Mouse (Mus musculus): ENCODE measurements around the gene Npr3. TPM values are rescaled to one million over a fixed set of nuclear protein-coding genes. Genes with fewer than 3 reads are reported as not detected.
"Not testable (repeated sequence)": the region's sequence is repeated elsewhere in the genome, so short reads cannot be mapped to it uniquely, and the experiment has no call there.

Npr3 gene
- polyA plus RNA-seq, 1 experiment from 2014 or later = 4.7 TPM

DNA sequence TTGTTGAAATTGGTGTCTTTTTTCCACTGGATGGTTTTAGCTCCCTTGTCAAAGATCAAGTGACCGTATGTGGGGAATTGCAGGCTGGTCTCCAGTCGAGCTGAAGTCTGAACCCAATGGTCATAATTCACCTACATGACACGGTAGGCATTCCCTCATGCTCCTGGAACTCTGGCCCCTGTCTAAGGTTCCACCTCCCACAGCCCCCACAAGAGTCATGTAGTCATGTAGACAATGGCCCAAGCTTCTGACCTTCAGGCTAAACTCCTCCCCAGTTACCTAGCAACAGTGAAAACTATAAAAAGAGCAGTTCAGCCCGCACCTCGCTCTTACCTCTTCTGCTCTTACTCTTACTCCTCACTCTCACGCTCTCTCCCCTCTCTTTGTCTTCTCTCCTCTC, 84.7 kb downstream of the Npr3 start:
- not testable (repeated sequence) for H3K4me3 ChIP-seq (replicated peaks); H3K9me3 ChIP-seq; H3K9ac ChIP-seq; H3K36me3 ChIP-seq; H3K27ac ChIP-seq; ATAC-seq (ENCODE audit: insufficient read depth, low FRiP score, low read depth); H3K4me2 ChIP-seq; H3K4me1 ChIP-seq; H3K27me3 ChIP-seq (replicated peaks)
- WGBS = 57% methylated on average over 6 of the region's 6 CpGs

DNA sequence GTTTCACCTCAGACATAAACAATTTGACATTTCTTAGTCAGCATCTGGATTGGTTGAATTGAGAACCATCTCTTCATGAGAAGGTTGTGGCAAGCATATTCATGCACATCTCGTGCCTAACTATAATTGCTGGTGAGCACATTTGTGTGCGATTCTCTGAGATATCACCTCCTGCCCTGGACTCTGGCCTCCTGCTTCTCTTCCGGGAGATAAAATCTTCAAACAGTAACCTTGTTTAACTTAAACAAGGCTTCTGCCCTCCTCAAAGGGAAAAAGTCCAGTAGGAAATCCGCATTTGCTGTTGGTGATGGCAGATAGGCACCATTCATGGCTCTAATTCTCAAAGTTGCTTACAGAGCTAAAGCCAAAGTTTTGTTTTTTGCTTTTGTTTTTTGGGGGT, 91.5 kb downstream of the Npr3 start:
- WGBS = 34% methylated on average over 4 of the region's 4 CpGs
- Histone ChIP-seq H3K4me1 (no peaks in the 10 kb centered on the region), H3K36me3 (no peaks in the 10 kb centered on the region), H3K4me3 (replicated peaks) (no peak overlapping the region), H3K27ac (no peak overlapping the region), H3K4me2 (no peak overlapping the region), H3K27me3 (replicated peaks) (no peaks in the 10 kb centered on the region), H3K9ac (no peak overlapping the region), H3K9me3 (no peaks in the 10 kb centered on the region)
- ATAC-seq (ENCODE audit: insufficient read depth, low FRiP score, low read depth) = no peak

DNA sequence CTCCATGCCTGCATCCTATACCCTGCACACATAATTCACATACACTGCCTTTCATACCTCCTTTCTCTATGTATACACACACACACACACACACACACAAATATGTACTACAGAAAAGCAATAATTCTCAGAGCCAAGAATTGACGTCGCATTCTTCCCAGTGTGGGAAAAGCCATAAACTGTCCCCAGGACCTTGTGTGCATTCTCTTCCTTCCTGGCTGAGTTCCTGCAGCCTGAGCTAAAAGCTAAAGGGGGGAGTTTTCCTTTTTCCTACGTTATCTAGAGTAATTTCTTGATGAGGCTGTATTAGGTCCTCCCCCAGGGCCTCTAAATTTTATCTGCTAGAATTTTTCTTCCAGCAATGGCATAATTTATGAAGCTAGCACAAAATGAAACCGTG, 103.5 kb downstream of the Npr3 start:
- WGBS = 29% methylated on average over 4 of the region's 4 CpGs
- no peak for ATAC-seq (ENCODE audit: insufficient read depth, low FRiP score, low read depth)
- no peak overlapping the region for H3K27ac ChIP-seq

DNA sequence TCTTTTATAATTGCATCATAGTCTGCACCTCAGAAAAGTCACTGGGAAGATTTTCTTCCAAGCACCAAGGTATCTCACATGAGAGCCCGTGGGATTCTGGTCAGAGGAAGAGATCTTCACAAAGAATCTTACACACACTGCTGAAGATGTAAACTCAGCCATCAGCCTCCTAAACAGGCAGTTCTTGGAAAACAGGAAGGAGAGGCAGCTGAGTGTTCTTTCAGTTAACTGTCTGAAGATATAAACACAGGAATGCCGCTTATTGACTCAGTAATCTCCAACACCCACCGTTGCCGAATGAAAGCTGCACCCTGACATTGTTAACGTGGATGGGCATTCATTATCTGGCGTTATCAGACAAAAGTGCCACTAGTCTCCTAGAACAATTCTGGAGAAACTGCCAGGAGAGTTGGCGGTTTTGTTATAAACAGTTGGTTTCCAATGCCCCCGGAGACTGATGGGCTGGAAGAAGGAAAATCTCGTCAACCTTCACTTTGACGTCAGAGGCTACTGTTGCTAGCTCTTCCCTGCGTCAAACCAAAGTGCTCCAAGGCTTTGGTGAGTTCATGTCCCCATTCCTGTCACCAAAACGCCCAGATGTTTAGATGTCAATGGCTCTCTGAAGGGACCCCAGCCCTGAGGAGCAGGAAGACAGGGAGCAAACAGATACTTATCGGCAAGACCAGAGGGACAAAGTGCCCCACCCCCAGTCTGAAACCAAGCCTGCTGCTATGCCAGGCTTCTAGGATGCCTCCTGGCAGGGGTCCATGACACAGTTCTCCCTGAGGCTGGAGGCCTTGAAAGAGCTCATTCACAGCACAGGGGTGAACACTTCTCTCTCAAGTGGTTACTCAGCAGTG, 105.0 kb downstream of the Npr3 start:
- Histone ChIP-seq H3K4me1 (peaks cover 11% of the 10 kb centered on the region), H3K9me3 (no peaks in the 10 kb centered on the region), H3K27me3 (replicated peaks) (no peaks in the 10 kb centered on the region), H3K4me3 (replicated peaks) (no peak overlapping the region), H3K9ac (no peak overlapping the region), H3K4me2 (peak overlapping the region; percentile 4; the same call in 1 of the 2 replicates), H3K36me3 (no peaks in the 10 kb centered on the region), H3K27ac (0 out of 2 replicates have a peak overlapping the region, but pooled peaks have one; percentile 18)
- 16% methylated on average over 13 of the region's 13 CpGs for WGBS
- no peak for ATAC-seq (ENCODE audit: insufficient read depth, low FRiP score, low read depth)

More for the DNA sequence above, 103.5 kb downstream of the Npr3 start:
- Histone ChIP-seq H3K9ac (no peak overlapping the region), H3K27me3 (replicated peaks) (no peaks in the 10 kb centered on the region), H3K36me3 (no peaks in the 10 kb centered on the region), H3K4me3 (replicated peaks) (no peak overlapping the region), H3K4me1 (peaks cover 11% of the 10 kb centered on the region), H3K9me3 (no peaks in the 10 kb centered on the region), H3K4me2 (no peak overlapping the region)

DNA sequence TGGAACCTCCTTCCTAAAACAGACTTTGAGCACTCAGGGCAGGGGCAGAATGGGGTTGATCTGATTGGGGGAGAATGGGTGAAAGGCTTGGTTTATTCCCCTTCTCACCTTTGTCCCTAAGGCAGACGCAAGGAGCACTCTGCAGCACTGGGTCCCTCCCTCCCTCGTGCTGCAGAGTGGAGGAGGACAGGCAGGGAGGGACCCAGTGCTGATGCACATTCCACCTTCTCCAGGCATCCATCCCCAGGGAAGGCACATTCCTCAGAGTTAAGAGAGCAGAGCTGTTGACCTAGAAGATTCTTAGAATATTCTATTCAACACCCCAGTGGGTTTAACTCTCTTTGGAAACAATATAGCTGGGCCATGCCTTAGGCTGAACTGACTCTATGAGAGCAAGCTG, 112.5 kb downstream of the Npr3 start:
- 24% methylated on average over 2 of the region's 2 CpGs for WGBS
- Histone ChIP-seq H3K9me3 (no peaks in the 10 kb centered on the region), H3K4me1 (no peaks in the 10 kb centered on the region), H3K27me3 (replicated peaks) (no peaks in the 10 kb centered on the region), H3K27ac (no peak overlapping the region), H3K4me3 (replicated peaks) (no peak overlapping the region), H3K9ac (no peak overlapping the region), H3K4me2 (no peak overlapping the region), H3K36me3 (no peaks in the 10 kb centered on the region)
- ATAC-seq (ENCODE audit: insufficient read depth, low FRiP score, low read depth) = no peak; the same call in 1 of the 2 replicates

Other genes starting within 250 kb of the Npr3 start
- gene Sub1, start 89.7 kb upstream of the Npr3 start, polyA plus RNA-seq (2015; fragmentation: Nextera tagmentation; extraction: Ambion mirVana) = 645 and 665 TPM in 2 replicates
- gene Zfr, start 210.5 kb upstream of the Npr3 start, polyA plus RNA-seq (2015; fragmentation: Nextera tagmentation; extraction: Ambion mirVana) = 101 and 105 TPM in 2 replicates

Data from stomach, embryonic 15.5 days (tissue).